Mouse (Mus musculus) liver, adult 2 months (tissue): ENCODE results near the gene Heca. TPM values are rescaled to one million over a fixed set of nuclear protein-coding genes. Genes with fewer than 3 reads are reported as not detected.
"Not testable (repeated sequence)": the region's sequence is repeated elsewhere in the genome, so short reads cannot be mapped to it uniquely, and the experiment has no call there.

Source experiments
- DNase-seq: peaks from one replicate; pipeline ENCODE4 v3.0.0-alpha.2; 2011; ENCODE audit warnings: low read depth, low spot score; ENCODE audit errors: extremely low read depth
- H3K27ac ChIP-seq: fragments of 200-500 bp; replicated peaks from 2 replicates; pipeline ENCODE4 v1.5.1; 2012; ENCODE audit warnings: low read depth, mild to moderate bottlenecking, control low read depth, inconsistent platforms, low read length; ENCODE audit not compliant: insufficient read depth
- H3K27me3 ChIP-seq: fragments of 200-500 bp; 2 replicates; pipeline ENCODE4 v1.6.1; 2012; ENCODE audit warnings: mild to moderate bottlenecking, moderate library complexity, low read length, inconsistent platforms; ENCODE audit not compliant: control insufficient read depth, insufficient read depth
- H3K36me3 ChIP-seq: fragments of 200-500 bp; 2 replicates; pipeline ENCODE4 v1.6.1; 2012; ENCODE audit warnings: low read length, inconsistent platforms; ENCODE audit not compliant: control insufficient read depth, insufficient read depth
- H3K4me1 ChIP-seq: fragments of 200-500 bp; 2 replicates; pipeline ENCODE4 v1.6.1; 2011; ENCODE audit warnings: low read length; ENCODE audit not compliant: control insufficient read depth, insufficient read depth
- H3K4me3 ChIP-seq: fragments of 200-500 bp; 2 replicates; pipeline ENCODE4 v1.5.1; 2011; ENCODE audit warnings: low read depth, mild to moderate bottlenecking, control low read depth, low read length, moderate library complexity; ENCODE audit not compliant: insufficient read depth
- H3K79me2 ChIP-seq: fragments of 200-500 bp; 2 replicates; pipeline ENCODE4 v1.6.1; 2012; ENCODE audit warnings: inconsistent platforms, mild to moderate bottlenecking, low read length, moderate library complexity; ENCODE audit not compliant: control insufficient read depth, insufficient read depth
- H3K9ac ChIP-seq: fragments of 200-500 bp; 2 replicates; pipeline ENCODE4 v1.6.1; 2012; ENCODE audit warnings: low read depth, mild to moderate bottlenecking, control low read depth, inconsistent platforms, low read length
- CTCF ChIP-seq: fragments of 200-500 bp; IDR thresholded peaks from 2 replicates; pipeline ENCODE4 v1.5.1; 2011; ENCODE audit warnings: low read depth, low read length, control low read depth
- POLR2A ChIP-seq: fragments of 200-500 bp; IDR thresholded peaks from 2 replicates; pipeline ENCODE4 v1.6.1; 2011; ENCODE audit warnings: low read length, control low read depth; ENCODE audit not compliant: insufficient read depth; ENCODE audit errors: extremely low read depth
- WGBS: fragments of 180-500 bp; shearing (Covaris S2); methylation state at CpG from one replicate; pipeline ENCODE4 v1.1.7; 2018; 5-methylcytosine and 5-hydroxymethylcytosine counted together
- polyA plus RNA-seq: library from polyadenylated mRNA; depleted of rRNA; stranded (reverse); fragments of >200 nt; gene quantifications from 2 replicates; pipeline ENCODE4 v1.2.3, GENCODE M21; 2012
- total RNA-seq: library from RNA; depleted of rRNA; stranded (reverse); fragments of >200 nt; gene quantifications from 2 replicates; pipeline ENCODE4 v1.2.3, GENCODE M21; 2014

Heca gene
- total and polyA plus RNA-seq, 2 experiments, result 15.1 to 25.2 TPM

- WGBS, result 53% methylated on average over 4 of the region's 4 CpGs
- Histone ChIP-seq H3K4me1 (no peaks in the 10 kb centered on the region), H3K9ac (no peak overlapping the region), H3K27me3 (no peaks in the 10 kb centered on the region), H3K27ac (no peak overlapping the region), H3K4me3 (no peak overlapping the region), H3K36me3 (no peaks in the 10 kb centered on the region), H3K79me2 (no peaks in the 10 kb centered on the region)
- no peak for DNase-seq
- TF ChIP-seq CTCF, result no peak
- TF ChIP-seq POLR2A, result no peak
Observed at GRCm38 (mm10) chr10:17966090-17966489, 18.2 kb upstream of the Heca start.

DNA sequence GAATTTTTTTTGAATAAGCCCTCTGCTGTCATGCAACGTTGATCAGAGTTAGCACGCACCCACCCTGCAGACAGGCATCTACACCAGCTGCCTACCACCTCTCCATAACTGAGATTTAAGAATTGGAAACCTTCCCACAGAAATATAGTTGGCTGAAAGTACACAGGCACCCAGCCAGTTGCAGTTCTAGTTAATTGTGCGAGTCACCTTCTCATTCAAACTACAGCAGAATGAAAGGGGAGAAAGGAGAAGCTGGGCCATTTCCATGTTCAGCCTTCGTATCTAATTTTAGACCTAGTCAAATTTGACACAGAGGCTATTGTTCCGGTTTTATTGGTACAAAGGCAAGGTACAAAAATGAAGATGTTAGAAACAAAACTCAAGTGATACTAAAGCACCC lies 2.9 kb upstream of the Heca start:
- no peak overlapping the region for H3K4me3 ChIP-seq
- H3K79me2 ChIP-seq, result peaks cover 4% of the 10 kb centered on the region; the same call in 1 of the 2 replicates
- H3K36me3 ChIP-seq, result no peaks in the 10 kb centered on the region
- no peak overlapping the region for H3K27ac ChIP-seq
- TF ChIP-seq POLR2A (no peak), CTCF (no peak)
- WGBS, result 83% methylated on average over 5 of the region's 5 CpGs
- H3K27me3 ChIP-seq, result no peaks in the 10 kb centered on the region
- peaks cover 6% of the 10 kb centered on the region; the same call in 1 of the 2 replicates for H3K4me1 ChIP-seq
- no peak overlapping the region for H3K9ac ChIP-seq
- no peak for DNase-seq

GRCm38 (mm10) chr10:17947175-17947906 lies 526 bp downstream of the Heca start:
- Histone ChIP-seq H3K27me3 (no peaks in the 10 kb centered on the region), H3K9ac (peak overlapping the region; percentile 92), H3K4me1 (peaks cover 6% of the 10 kb centered on the region; the same call in 1 of the 2 replicates), H3K79me2 (peaks cover 7% of the 10 kb centered on the region; the same call in 1 of the 2 replicates), H3K4me3 (peak overlapping the region; percentile 81), H3K36me3 (peaks cover 5% of the 10 kb centered on the region), H3K27ac (peak overlapping the region; percentile 67)
- DNase-seq, result no peak
- TF ChIP-seq POLR2A (no peak), CTCF (no peak)
- 5% methylated on average over 88 of the region's 110 CpGs for WGBS

DNA sequence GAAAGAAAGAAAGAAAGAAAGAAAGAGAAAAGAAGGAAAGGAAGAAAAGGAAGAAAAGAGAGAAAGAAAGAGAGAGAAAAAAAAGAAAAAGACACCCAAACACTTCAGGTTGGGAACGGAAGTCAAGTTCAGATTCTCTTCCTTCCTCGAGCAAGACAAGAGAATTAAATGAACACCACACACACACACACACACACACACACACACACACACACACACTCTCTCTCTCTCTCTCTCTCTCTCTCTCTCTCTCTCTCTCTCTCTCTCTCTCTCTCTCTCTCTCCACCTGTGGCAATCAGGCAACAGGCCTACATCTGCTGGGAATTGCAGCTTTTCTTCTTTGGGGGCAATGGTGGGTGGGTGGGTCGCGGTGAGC lies 1.1 kb downstream of the Heca start:
- Histone ChIP-seq H3K4me3 (peak overlapping the region; percentile 81), H3K27ac (peak overlapping the region; percentile 47), H3K9ac (peak overlapping the region; percentile 92)
- not testable (repeated sequence) for H3K27me3 ChIP-seq, H3K79me2 ChIP-seq, H3K36me3 ChIP-seq, H3K4me1 ChIP-seq
- WGBS, result 3% methylated on average over 4 of the region's 4 CpGs
- peak; percentile 27 for DNase-seq

- no peaks in the 10 kb centered on the region for H3K27me3 ChIP-seq
- DNase-seq, result peak; percentile 55
- 4% methylated on average over 3 of the region's 3 CpGs for WGBS
- no peak overlapping the region for H3K27ac ChIP-seq
- TF ChIP-seq POLR2A (no peak), CTCF (no peak)
- peaks cover 5% of the 10 kb centered on the region for H3K36me3 ChIP-seq
- no peak overlapping the region for H3K9ac ChIP-seq
- no peak overlapping the region for H3K4me3 ChIP-seq
- H3K4me1 ChIP-seq, result peaks cover 6% of the 10 kb centered on the region; the same call in 1 of the 2 replicates
- peaks cover 7% of the 10 kb centered on the region; the same call in 1 of the 2 replicates for H3K79me2 ChIP-seq
Observed at GRCm38 (mm10) chr10:17946046-17946445, 1.8 kb downstream of the Heca start.

- no peak overlapping the region for H3K4me3 ChIP-seq
- no peaks in the 10 kb centered on the region for H3K36me3 ChIP-seq
- DNase-seq, result no peak
- H3K27ac ChIP-seq, result no peak overlapping the region
- 75% methylated on average over 2 of the region's 2 CpGs for WGBS
- H3K9ac ChIP-seq, result no peak overlapping the region
- H3K79me2 ChIP-seq, result peaks cover 3% of the 10 kb centered on the region; the same call in 1 of the 2 replicates
- TF ChIP-seq POLR2A, result no peak
- TF ChIP-seq CTCF, result no peak
- H3K27me3 ChIP-seq, result no peaks in the 10 kb centered on the region
- H3K4me1 ChIP-seq, result peaks cover 14% of the 10 kb centered on the region
Observed at GRCm38 (mm10) chr10:17933622-17934021, 14.2 kb downstream of the Heca start.
